Mouse (Mus musculus): ENCODE data around the gene Wwc2. TPM values are rescaled to one million over a fixed set of nuclear protein-coding genes. Genes with fewer than 3 reads are reported as not detected.
"Not testable (repeated sequence)": the region's sequence is repeated elsewhere in the genome, so short reads cannot be mapped to it uniquely, and the experiment has no call there.

Wwc2 gene
- total RNA-seq, 1 experiment from 2014 or later = 3.0 TPM

- no peak for ATAC-seq (replicated peaks; ENCODE audit: insufficient number of reproducible peaks, low FRiP score, low TSS enrichment, poor library complexity, severe bottlenecking)
Observed at GRCm38 (mm10) chr8:47825596-47825995, 165.1 kb downstream of the Wwc2 start.

- ATAC-seq (replicated peaks; ENCODE audit: insufficient number of reproducible peaks, low FRiP score, low TSS enrichment, poor library complexity, severe bottlenecking) = no peak
Observed at GRCm38 (mm10) chr8:47824182-47824581, 166.5 kb downstream of the Wwc2 start, which contains the start of gene Cldn22. TSS of gene Cldn22 (plus strand) at chr8:47824482.

GRCm38 (mm10) chr8:47823777-47824176 lies 166.9 kb downstream of the Wwc2 start:
- ATAC-seq (replicated peaks; ENCODE audit: insufficient number of reproducible peaks, low FRiP score, low TSS enrichment, poor library complexity, severe bottlenecking) = no peak

GRCm38 (mm10) chr8:47822541-47822940 lies 168.2 kb downstream of the Wwc2 start:
- ATAC-seq (replicated peaks; ENCODE audit: insufficient number of reproducible peaks, low FRiP score, low TSS enrichment, poor library complexity, severe bottlenecking) = not testable (repeated sequence)

GRCm38 (mm10) chr8:47821843-47822242 lies 168.9 kb downstream of the Wwc2 start, which contains the start of gene Cldn24:
TSS of gene Cldn24 (plus strand) at chr8:47822143.
- no peak for ATAC-seq (replicated peaks; ENCODE audit: insufficient number of reproducible peaks, low FRiP score, low TSS enrichment, poor library complexity, severe bottlenecking)

GRCm38 (mm10) chr8:47820914-47821772 lies 169.6 kb downstream of the Wwc2 start:
- no peak for ATAC-seq (replicated peaks; ENCODE audit: insufficient number of reproducible peaks, low FRiP score, low TSS enrichment, poor library complexity, severe bottlenecking)

- no peak for ATAC-seq (replicated peaks; ENCODE audit: insufficient number of reproducible peaks, low FRiP score, low TSS enrichment, poor library complexity, severe bottlenecking)
Observed at GRCm38 (mm10) chr8:47819034-47819433, 171.7 kb downstream of the Wwc2 start.

GRCm38 (mm10) chr8:47811221-47811620 lies 179.5 kb downstream of the Wwc2 start:
- ATAC-seq (replicated peaks; ENCODE audit: insufficient number of reproducible peaks, low FRiP score, low TSS enrichment, poor library complexity, severe bottlenecking) = no peak

GRCm38 (mm10) chr8:47810666-47811015 lies 180.1 kb downstream of the Wwc2 start:
- no peak for ATAC-seq (replicated peaks; ENCODE audit: insufficient number of reproducible peaks, low FRiP score, low TSS enrichment, poor library complexity, severe bottlenecking)

- no peak for ATAC-seq (replicated peaks; ENCODE audit: insufficient number of reproducible peaks, low FRiP score, low TSS enrichment, poor library complexity, severe bottlenecking)
Observed at GRCm38 (mm10) chr8:47809970-47810665, 180.6 kb downstream of the Wwc2 start.

GRCm38 (mm10) chr8:47804262-47804661 lies 186.5 kb downstream of the Wwc2 start:
- ATAC-seq (replicated peaks; ENCODE audit: insufficient number of reproducible peaks, low FRiP score, low TSS enrichment, poor library complexity, severe bottlenecking) = no peak

GRCm38 (mm10) chr8:47802349-47802748 lies 188.4 kb downstream of the Wwc2 start:
- no peak for ATAC-seq (replicated peaks; ENCODE audit: insufficient number of reproducible peaks, low FRiP score, low TSS enrichment, poor library complexity, severe bottlenecking)

- ATAC-seq (replicated peaks; ENCODE audit: insufficient number of reproducible peaks, low FRiP score, low TSS enrichment, poor library complexity, severe bottlenecking) = no peak
Observed at GRCm38 (mm10) chr8:47799438-47799837, 191.3 kb downstream of the Wwc2 start.

GRCm38 (mm10) chr8:47791986-47792385 lies 198.7 kb downstream of the Wwc2 start:
- ATAC-seq (replicated peaks; ENCODE audit: insufficient number of reproducible peaks, low FRiP score, low TSS enrichment, poor library complexity, severe bottlenecking) = no peak

GRCm38 (mm10) chr8:47787705-47788104 lies 203.0 kb downstream of the Wwc2 start:
- ATAC-seq (replicated peaks; ENCODE audit: insufficient number of reproducible peaks, low FRiP score, low TSS enrichment, poor library complexity, severe bottlenecking) = no peak

- ATAC-seq (replicated peaks; ENCODE audit: insufficient number of reproducible peaks, low FRiP score, low TSS enrichment, poor library complexity, severe bottlenecking) = no peak
Observed at GRCm38 (mm10) chr8:47786323-47786722, 204.4 kb downstream of the Wwc2 start.

- no peak for ATAC-seq (replicated peaks; ENCODE audit: insufficient number of reproducible peaks, low FRiP score, low TSS enrichment, poor library complexity, severe bottlenecking)
Observed at GRCm38 (mm10) chr8:47784436-47784835, 206.3 kb downstream of the Wwc2 start.

GRCm38 (mm10) chr8:47783944-47784343 lies 206.8 kb downstream of the Wwc2 start:
- no peak for ATAC-seq (replicated peaks; ENCODE audit: insufficient number of reproducible peaks, low FRiP score, low TSS enrichment, poor library complexity, severe bottlenecking)

GRCm38 (mm10) chr8:47783544-47783943 lies 207.2 kb downstream of the Wwc2 start:
- no peak for ATAC-seq (replicated peaks; ENCODE audit: insufficient number of reproducible peaks, low FRiP score, low TSS enrichment, poor library complexity, severe bottlenecking)

- ATAC-seq (replicated peaks; ENCODE audit: insufficient number of reproducible peaks, low FRiP score, low TSS enrichment, poor library complexity, severe bottlenecking) = no peak
Observed at GRCm38 (mm10) chr8:47781881-47782280, 208.8 kb downstream of the Wwc2 start.
